Mouse (Mus musculus) c-Kit-negative CD71-positive TER-119-positive erythroid progenitor cells, embryonic 14.5 days (primary cell): ENCODE results near the gene Nop2.
A peak's percentile ranks its signal among the peaks of the same experiment; 100 is the strongest.

Experiments used
- DNase-seq: peaks from one replicate; pipeline ENCODE4 v3.0.0-alpha.2; 2013; ENCODE audit warnings: low read depth, low spot score

The Nop2 gene

DNA sequence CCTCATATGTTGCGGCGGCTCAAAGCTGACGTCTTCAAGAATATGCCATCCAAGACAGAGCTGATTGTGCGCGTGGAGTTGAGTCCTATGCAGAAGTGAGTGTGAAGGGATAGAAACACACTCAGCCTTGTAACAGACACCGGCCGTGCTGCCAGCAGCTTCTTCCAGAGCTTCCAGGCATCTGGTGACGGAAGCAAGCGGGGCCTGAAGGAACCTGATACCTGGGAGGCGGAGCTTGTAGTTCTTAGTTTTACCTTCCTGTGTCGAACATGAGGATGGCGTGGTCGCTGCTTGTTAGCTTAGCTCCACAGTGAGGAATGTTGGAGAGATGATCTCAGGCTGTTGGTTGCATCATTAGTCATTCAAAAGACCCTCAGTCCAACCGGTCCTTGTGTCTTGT is 22.3 kb upstream of the Nop2 start:
- DNase-seq, result no peak

DNA sequence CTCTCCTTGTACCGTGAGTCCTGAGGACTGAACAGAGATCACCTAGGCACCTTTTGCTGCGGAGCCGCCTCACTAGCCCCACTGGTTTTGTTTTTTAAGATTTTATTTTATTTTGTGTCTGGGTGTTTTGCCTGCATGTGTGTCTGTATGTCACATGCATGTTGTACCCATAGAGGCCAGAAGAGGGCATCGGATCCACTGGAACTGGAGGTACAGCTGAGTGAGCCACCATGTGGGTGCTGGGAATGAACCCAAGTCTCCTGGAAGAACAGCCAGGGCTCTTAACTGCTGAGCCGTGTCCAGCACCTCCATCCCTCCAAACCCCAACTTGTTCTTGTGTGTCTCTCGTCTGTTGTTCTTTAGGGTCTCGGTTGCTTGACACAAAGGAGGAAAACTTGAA is 20.8 kb upstream of the Nop2 start:
- DNase-seq, result no peak

GRCm38 (mm10) chr6:125112553-125112952 is 19.2 kb upstream of the Nop2 start:
- no peak for DNase-seq

- no peak for DNase-seq
Measured at GRCm38 (mm10) chr6:125119387-125119786, 12.3 kb upstream of the Nop2 start.

GRCm38 (mm10) chr6:125128724-125129123 is 3.0 kb upstream of the Nop2 start:
- DNase-seq, result no peak

DNA sequence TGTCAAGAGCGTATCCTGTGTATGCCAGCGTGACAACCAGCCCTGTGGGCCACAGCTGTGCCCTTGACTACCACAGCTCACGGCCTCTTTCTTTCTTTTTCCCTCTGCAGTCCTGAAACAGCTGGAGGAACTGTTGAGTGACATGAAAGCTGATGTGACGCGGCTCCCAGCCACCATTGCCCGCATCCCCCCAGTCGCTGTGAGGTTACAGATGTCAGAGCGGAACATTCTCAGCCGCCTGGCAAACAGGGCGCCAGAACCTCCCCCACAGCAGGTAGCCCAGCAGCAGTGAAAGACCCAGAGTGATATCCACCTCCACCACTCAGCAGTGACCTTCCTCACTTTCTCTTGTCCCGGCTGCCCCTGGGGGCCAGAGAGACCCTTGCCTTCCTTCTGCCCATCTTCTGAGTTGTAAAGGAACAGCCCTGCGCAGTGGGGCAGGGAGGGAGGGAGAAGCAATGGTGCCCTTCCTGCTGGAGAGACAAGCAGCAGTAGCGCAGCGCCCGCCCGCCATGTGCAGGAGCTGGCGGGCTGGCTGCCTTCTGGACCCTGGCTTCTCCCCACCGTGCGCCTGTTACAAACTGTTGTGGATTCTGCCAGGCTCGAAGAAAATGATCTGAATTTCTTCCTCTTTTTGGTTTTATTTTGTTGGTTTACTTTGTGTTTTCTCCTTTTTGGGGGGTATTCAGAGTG is 1.9 kb upstream of the Nop2 start:
- no peak for DNase-seq

DNA sequence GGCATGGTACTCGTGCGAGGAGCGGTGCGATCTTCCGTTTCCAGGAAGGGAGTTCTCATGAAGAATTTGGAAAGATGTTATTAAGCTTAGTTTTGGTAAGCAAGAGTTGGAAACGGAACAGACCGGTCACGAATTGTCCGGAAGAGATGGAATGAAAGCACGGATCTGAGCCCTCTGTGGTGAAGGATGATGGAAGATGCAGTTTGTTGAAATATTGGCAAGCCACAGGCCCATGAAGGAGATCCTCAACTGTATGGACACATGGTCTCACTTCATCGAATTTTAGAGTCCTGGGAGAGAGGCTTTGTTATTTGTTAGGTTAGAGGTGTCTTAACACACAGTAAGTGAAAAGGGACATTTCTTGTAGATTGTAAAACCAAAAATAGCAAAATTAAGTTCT is 761 bp downstream of the Nop2 start:
- no peak for DNase-seq

GRCm38 (mm10) chr6:125137002-125137671 is 5.4 kb downstream of the Nop2 start:
- no peak for DNase-seq

- no peak for DNase-seq
Measured at GRCm38 (mm10) chr6:125139747-125140146, 8.0 kb downstream of the Nop2 start.

DNA sequence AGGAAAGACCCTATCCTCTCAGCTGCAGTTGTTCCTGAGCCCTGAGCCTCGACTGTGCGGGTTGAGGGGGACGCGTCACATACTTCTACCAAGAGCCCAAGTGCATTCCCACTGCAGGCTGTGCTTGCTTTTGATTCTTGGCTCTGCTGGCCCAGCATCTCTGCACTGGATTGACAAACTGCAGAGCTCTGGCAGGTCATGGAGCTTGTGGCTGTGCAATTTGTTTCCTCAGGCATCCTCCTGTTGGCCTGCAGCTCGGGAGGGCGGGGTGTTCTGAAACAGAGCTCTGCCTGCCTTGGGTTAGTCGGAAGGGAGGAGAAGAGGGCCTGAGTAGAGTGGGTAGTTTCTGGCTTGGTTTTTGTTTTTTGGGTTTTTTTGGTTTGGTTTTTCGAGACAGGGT is 10.7 kb downstream of the Nop2 start:
- DNase-seq, result no peak

DNA sequence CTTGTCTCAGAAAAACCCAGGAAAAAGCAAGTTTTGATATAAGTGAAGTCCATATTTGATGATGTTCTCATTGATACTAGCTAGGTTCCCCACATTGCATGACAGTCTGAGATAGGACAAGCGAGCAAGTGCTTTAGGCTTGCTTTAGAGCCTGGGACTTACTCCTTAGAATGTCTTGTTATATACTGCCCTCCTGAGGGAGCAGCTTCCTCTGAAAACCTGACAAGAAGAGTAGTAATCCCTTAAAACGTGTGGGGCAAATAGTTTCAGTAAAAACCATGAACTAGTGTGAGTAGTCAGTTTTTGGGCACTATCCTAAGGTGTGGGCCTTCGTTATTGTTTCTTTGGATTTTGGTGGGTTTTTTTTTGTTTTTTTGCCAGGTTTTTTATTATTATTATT is 11.4 kb downstream of the Nop2 start:
- no peak for DNase-seq

GRCm38 (mm10) chr6:125143904-125144303 is 12.2 kb downstream of the Nop2 start:
- no peak for DNase-seq

- peak; percentile 83 for DNase-seq
Measured at GRCm38 (mm10) chr6:125145001-125145400, 13.3 kb downstream of the Nop2 start, which contains the start of gene Iffo1. Gene Iffo1, plus strand, starts transcription at chr6:125145241.

- DNase-seq, result no peak
Measured at GRCm38 (mm10) chr6:125145479-125145951, 13.8 kb downstream of the Nop2 start.

- no peak for DNase-seq
Measured at GRCm38 (mm10) chr6:125146148-125146547, 14.4 kb downstream of the Nop2 start.

- no peak for DNase-seq
Measured at GRCm38 (mm10) chr6:125146797-125147196, 15.1 kb downstream of the Nop2 start.

DNA sequence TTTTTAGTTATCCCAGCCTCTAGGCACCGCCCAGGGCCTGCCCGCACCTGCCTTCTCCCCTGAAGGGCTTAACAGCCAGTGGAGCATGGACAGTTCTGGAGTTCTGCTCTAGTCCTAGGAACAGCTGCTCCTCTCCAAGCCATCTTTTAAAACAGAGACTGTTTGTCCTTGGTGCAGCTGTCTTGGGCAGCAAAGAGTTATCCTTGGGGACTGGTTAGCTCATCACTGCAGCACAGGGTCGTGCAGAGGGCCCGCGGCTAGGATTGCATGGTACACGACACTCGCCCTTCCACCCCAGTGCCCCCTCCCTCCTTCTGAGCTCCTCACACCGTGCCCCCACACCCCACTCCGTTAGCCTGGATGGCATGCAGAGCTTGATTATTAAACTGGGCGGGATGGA is 15.6 kb downstream of the Nop2 start:
- no peak for DNase-seq

- DNase-seq, result no peak
Measured at GRCm38 (mm10) chr6:125148251-125148925, 16.7 kb downstream of the Nop2 start.

GRCm38 (mm10) chr6:125148926-125149568 is 17.3 kb downstream of the Nop2 start:
- DNase-seq, result no peak

DNA sequence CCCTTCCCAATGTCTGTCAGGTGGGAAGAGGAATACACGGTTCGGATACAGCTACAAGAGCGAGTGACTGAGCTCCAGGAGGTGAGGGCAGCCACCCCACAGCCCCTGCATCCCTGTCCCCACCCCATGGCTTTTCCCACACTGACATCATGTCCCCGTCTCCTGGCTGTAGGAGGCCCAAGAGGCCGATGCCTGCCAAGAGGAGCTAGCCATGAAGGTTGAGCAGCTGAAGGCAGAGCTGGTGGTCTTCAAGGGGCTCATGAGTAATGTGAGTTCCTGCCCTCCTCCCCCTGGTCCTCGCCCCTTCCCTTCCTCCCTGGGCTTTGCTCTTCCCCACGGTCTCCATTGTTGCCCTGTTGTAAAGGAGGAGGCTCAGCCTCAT is 17.9 kb downstream of the Nop2 start:
- DNase-seq, result no peak

DNA sequence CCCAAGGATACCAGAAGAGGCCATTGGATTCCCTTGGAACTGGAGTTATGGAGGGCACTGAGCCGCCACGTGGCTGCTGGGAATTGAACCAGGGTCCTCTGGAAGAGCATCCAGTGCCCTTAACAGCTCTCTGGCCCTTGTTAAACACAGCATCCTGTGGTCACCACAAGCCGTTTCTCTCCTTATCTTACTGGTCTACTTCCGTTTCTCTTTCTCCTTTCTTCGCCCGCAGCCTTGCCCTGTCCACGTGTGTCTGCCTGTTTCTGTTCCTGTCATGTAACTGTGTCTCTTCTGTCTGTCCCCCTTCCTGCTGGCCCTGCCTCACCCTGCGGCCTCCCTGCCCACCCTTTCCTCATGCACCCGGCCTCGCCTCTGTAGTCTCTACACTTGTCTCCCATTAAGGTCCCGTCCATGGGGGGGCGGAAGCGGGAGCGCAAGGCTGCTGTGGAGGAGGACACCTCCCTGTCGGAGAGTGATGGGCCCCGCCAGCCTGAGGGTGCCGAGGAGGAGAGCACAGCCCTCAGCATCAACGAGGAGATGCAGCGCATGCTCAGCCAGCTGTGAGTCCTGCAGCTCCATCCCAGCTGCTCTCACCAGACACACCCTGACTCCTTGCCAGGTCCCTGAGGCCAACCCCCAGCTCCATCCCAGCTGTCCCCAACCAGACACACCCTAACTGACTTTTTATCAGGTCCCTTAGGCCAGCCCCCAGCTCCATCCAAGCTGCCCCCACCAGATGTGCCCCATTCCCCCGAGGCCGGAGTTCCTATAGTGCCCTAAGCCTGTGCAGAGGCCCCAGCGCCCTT is 20.7 kb downstream of the Nop2 start:
- DNase-seq, result no peak
